Mouse (Mus musculus): ENCODE results near the gene AI854703.

- no peak for TF ChIP-seq POLR2A (IDR thresholded peaks at IDR 0.05; ENCODE audit: low read depth, low read length)
- TF ChIP-seq CTCF (IDR thresholded peaks at IDR 0.05; ENCODE audit: extremely low read depth, insufficient read length, insufficient replicate concordance, low read depth, low read length), result no peak
These were observed 6.5 kb upstream of the AI854703 start for GRCm38 (mm10) chr6:48620031-48620430.

Data from small intestine, adult 2 months (tissue).